Mouse (Mus musculus) heart, adult 2 months (tissue): ENCODE measurements around the gene Thnsl1. TPM values are rescaled to one million over a fixed set of nuclear protein-coding genes. Genes with fewer than 3 reads are reported as not detected.

Experiments used
- DNase-seq, 2 experiments: peaks; one replicate each; pipeline ENCODE4 v3.0.0; 2021
- H3K27ac ChIP-seq: fragments of 200-600 bp; 2 replicates; pipeline ENCODE4 v1.8.1; 2022
- H3K27me3 ChIP-seq: fragments of 200-500 bp; 2 replicates; pipeline ENCODE4 v1.6.1; 2012; ENCODE audit warnings: mild to moderate bottlenecking, low read length, inconsistent platforms, mixed read lengths; ENCODE audit not compliant: control insufficient read depth, insufficient read depth
- H3K36me3 ChIP-seq: fragments of 200-500 bp; 2 replicates; pipeline ENCODE4 v1.6.1; 2012; ENCODE audit warnings: low read length, inconsistent platforms; ENCODE audit not compliant: control insufficient read depth, insufficient read depth
- H3K4me1 ChIP-seq: fragments of 200-500 bp; 2 replicates; pipeline ENCODE4 v1.6.1; 2011; ENCODE audit warnings: low read length; ENCODE audit not compliant: control insufficient read depth, insufficient read depth
- H3K4me3 ChIP-seq: fragments of 200-600 bp; 2 replicates; pipeline ENCODE4 v1.8.1; 2022
- H3K79me2 ChIP-seq: fragments of 200-500 bp; replicated peaks from 2 replicates; pipeline ENCODE4 v1.6.1; 2012; ENCODE audit warnings: mild to moderate bottlenecking, inconsistent platforms, low read length, moderate library complexity, mixed read lengths; ENCODE audit not compliant: control insufficient read depth, insufficient read depth
- H3K9ac ChIP-seq: fragments of 200-500 bp; 2 replicates; pipeline ENCODE4 v1.6.1; 2012; ENCODE audit warnings: low read depth, mild to moderate bottlenecking, control low read depth, inconsistent platforms, low read length, mixed read lengths
- CTCF ChIP-seq: fragments of 200-600 bp; IDR thresholded peaks from 2 replicates; pipeline ENCODE4 v1.8.1; 2022; ENCODE audit warnings: antibody characterized with exemption, mild to moderate bottlenecking, moderate library complexity
- EP300 ChIP-seq: fragments of 200-500 bp; IDR thresholded peaks from 2 replicates; pipeline ENCODE4 v1.6.1; 2011; ENCODE audit warnings: low read depth, low read length, control low read depth; ENCODE audit not compliant: insufficient read depth
- POLR2A ChIP-seq: fragments of 200-500 bp; IDR thresholded peaks from 2 replicates; pipeline ENCODE4 v1.6.1; 2011; ENCODE audit warnings: mild to moderate bottlenecking, low read depth, low read length, control low read depth; ENCODE audit not compliant: insufficient read depth
- WGBS: fragments of 180-500 bp; shearing (Covaris S2); methylation state at CpG from one replicate; pipeline ENCODE4 v1.1.7; 2018; 5-methylcytosine and 5-hydroxymethylcytosine counted together
- intact Hi-C: fragments of 180-260 bp; cut with DNase I; formaldehyde crosslinking; loops from one replicate; pipeline ENCODE4 v1.15.1; 2025
- polyA plus RNA-seq: library from polyadenylated mRNA; depleted of rRNA; stranded (reverse); fragments of >200 nt; gene quantifications from 2 replicates; pipeline ENCODE4 v1.2.3, GENCODE M21; 2012
- total RNA-seq, 2 experiments: library from RNA; stranded (reverse); gene quantifications; 2 replicates each; pipeline ENCODE4 v1.2.3; 2021

Thnsl1 gene
- total and polyA plus RNA-seq, 3 experiments = 4.4 to 7.7 (median 6.8) TPM

- no peak overlapping the region for H3K4me3 ChIP-seq
- WGBS = 29% methylated on average over 1 of the region's 1 CpGs
- no peaks in the 10 kb centered on the region for H3K79me2 ChIP-seq
- peaks cover 2% of the 10 kb centered on the region; the same call in 1 of the 2 replicates for H3K4me1 ChIP-seq
- H3K9ac ChIP-seq = no peak overlapping the region
- intact Hi-C loops = loop anchor here (2.0 kb wide), 1 partner anchor 40 kb away; no protein-coding TSS in a partner anchor
- 0 out of 2 replicates have a peak, but pooled peaks have one; percentile 45 for TF ChIP-seq EP300
- TF ChIP-seq POLR2A = no peak
- no peak for TF ChIP-seq CTCF
- DNase-seq = peak; percentile 33 to 66
- H3K36me3 ChIP-seq = no peaks in the 10 kb centered on the region
- H3K27me3 ChIP-seq = no peaks in the 10 kb centered on the region
- no peak overlapping the region; the same call in 1 of the 2 replicates for H3K27ac ChIP-seq
These were observed 22.7 kb upstream of the Thnsl1 start for GRCm38 (mm10) chr2:21182811-21183210.

GRCm38 (mm10) chr2:21187576-21187975, 17.9 kb upstream of the Thnsl1 start:
- no peak overlapping the region for H3K27ac ChIP-seq
- H3K4me3 ChIP-seq = no peak overlapping the region
- H3K4me1 ChIP-seq = peaks cover 2% of the 10 kb centered on the region; the same call in 1 of the 2 replicates
- H3K36me3 ChIP-seq = no peaks in the 10 kb centered on the region
- DNase-seq = peak; percentile 51 to 75
- TF ChIP-seq POLR2A (no peak), CTCF (peak; percentile 84), EP300 (0 out of 2 replicates have a peak, but pooled peaks have one; percentile 56)
- no peaks in the 10 kb centered on the region for H3K79me2 ChIP-seq
- H3K27me3 ChIP-seq = no peaks in the 10 kb centered on the region
- H3K9ac ChIP-seq = no peak overlapping the region
- intact Hi-C loops = loop anchor here (1.0 to 2.0 kb wide), 2 partner anchors 219 to 289 kb away; partner anchors contain the start of gene Arhgap21
- 43% methylated on average over 7 of the region's 7 CpGs for WGBS

- Histone ChIP-seq H3K27ac (no peak overlapping the region), H3K27me3 (no peaks in the 10 kb centered on the region), H3K9ac (no peak overlapping the region), H3K4me3 (no peak overlapping the region), H3K79me2 (no peaks in the 10 kb centered on the region), H3K4me1 (0 out of 2 replicates have a peak, but pooled peaks cover 2% of the 10 kb centered on the region), H3K36me3 (no peaks in the 10 kb centered on the region)
- DNase-seq = no peak
- intact Hi-C loops = no loop called here
- WGBS = 70% methylated on average over 4 of the region's 4 CpGs
- TF ChIP-seq CTCF (peak; percentile 59), EP300 (no peak)
These were observed 16.9 kb upstream of the Thnsl1 start for GRCm38 (mm10) chr2:21188610-21189009.

GRCm38 (mm10) chr2:21191232-21191631, 14.3 kb upstream of the Thnsl1 start:
- WGBS = 53% methylated on average over 1 of the region's 1 CpGs
- TF ChIP-seq EP300 (no peak), POLR2A (no peak), CTCF (no peak)

GRCm38 (mm10) chr2:21195233-21195632, 10.3 kb upstream of the Thnsl1 start:
- intact Hi-C loops = no loop called here
- H3K36me3 ChIP-seq = no peaks in the 10 kb centered on the region
- H3K9ac ChIP-seq = no peak overlapping the region
- no peaks in the 10 kb centered on the region for H3K79me2 ChIP-seq
- TF ChIP-seq CTCF = no peak
- TF ChIP-seq POLR2A = no peak
- TF ChIP-seq EP300 = no peak
- H3K4me1 ChIP-seq = no peaks in the 10 kb centered on the region
- H3K4me3 ChIP-seq = no peak overlapping the region
- H3K27me3 ChIP-seq = no peaks in the 10 kb centered on the region
- 91% methylated on average over 5 of the region's 5 CpGs for WGBS
- DNase-seq = no peak
- H3K27ac ChIP-seq = no peak overlapping the region

More at GRCm38 (mm10) chr2:21191232-21191631, 14.3 kb upstream of the Thnsl1 start:
- Histone ChIP-seq H3K4me3 (no peak overlapping the region), H3K4me1 (0 out of 2 replicates have a peak, but pooled peaks cover 2% of the 10 kb centered on the region), H3K27ac (no peak overlapping the region), H3K79me2 (no peaks in the 10 kb centered on the region), H3K36me3 (no peaks in the 10 kb centered on the region), H3K27me3 (no peaks in the 10 kb centered on the region), H3K9ac (no peak overlapping the region)
- no peak for DNase-seq
- intact Hi-C loops = no loop called here

GRCm38 (mm10) chr2:21199051-21199450, 6.5 kb upstream of the Thnsl1 start:
- intact Hi-C loops = no loop called here
- no peak for DNase-seq
- H3K36me3 ChIP-seq = no peaks in the 10 kb centered on the region
- peaks cover 1% of the 10 kb centered on the region for H3K4me1 ChIP-seq
- no peak overlapping the region for H3K27ac ChIP-seq
- TF ChIP-seq CTCF (no peak), POLR2A (no peak)
- no peaks in the 10 kb centered on the region for H3K79me2 ChIP-seq
- H3K4me3 ChIP-seq = no peak overlapping the region
- H3K27me3 ChIP-seq = no peaks in the 10 kb centered on the region
- no peak overlapping the region for H3K9ac ChIP-seq
- WGBS = 25% methylated on average over 3 of the region's 3 CpGs
